Mouse (Mus musculus) megakaryocyte, embryonic 14.5 days (primary cell): ENCODE data around the gene Mob4. TPM values are rescaled to one million over a fixed set of nuclear protein-coding genes. Genes with fewer than 3 reads are reported as not detected.

ENCODE experiments used
- H3K27me3 ChIP-seq: replicated peaks from 2 replicates; pipeline ENCODE3; 2012; ENCODE audit warnings: inconsistent platforms
- H3K36me3 ChIP-seq: replicated peaks from 2 replicates; pipeline ENCODE3; 2012; ENCODE audit warnings: low read length, inconsistent platforms, mixed read lengths
- H3K4me1 ChIP-seq: 2 replicates; pipeline ENCODE4 v1.6.1; 2012; ENCODE audit warnings: inconsistent platforms
- H3K4me3 ChIP-seq: replicated peaks from 2 replicates; pipeline ENCODE3; 2012; ENCODE audit warnings: moderate library complexity, mild to moderate bottlenecking, inconsistent platforms
- H3K9me3 ChIP-seq: 2 replicates; pipeline ENCODE4 v1.6.1; 2012; ENCODE audit warnings: inconsistent platforms
- FLI1 ChIP-seq: IDR thresholded peaks from 2 replicates; pipeline ENCODE4 v1.6.1; 2012; ENCODE audit warnings: low read length, inconsistent platforms, mixed read lengths
- GATA1 ChIP-seq: IDR thresholded peaks from 3 replicates; pipeline ENCODE4 v1.6.1; 2012; ENCODE audit warnings: mixed read lengths, low read length, inconsistent platforms, borderline replicate concordance
- polyA plus RNA-seq: library from polyadenylated mRNA; stranded (reverse); fragments of >175 nt; gene quantifications from 2 replicates; pipeline ENCODE4 v1.2.3, GENCODE M21; 2012; ENCODE audit warnings: low replicate concordance; ENCODE audit not compliant: insufficient read depth

The Mob4 gene
- polyA plus RNA-seq, 1 experiment = 7.0 TPM

DNA sequence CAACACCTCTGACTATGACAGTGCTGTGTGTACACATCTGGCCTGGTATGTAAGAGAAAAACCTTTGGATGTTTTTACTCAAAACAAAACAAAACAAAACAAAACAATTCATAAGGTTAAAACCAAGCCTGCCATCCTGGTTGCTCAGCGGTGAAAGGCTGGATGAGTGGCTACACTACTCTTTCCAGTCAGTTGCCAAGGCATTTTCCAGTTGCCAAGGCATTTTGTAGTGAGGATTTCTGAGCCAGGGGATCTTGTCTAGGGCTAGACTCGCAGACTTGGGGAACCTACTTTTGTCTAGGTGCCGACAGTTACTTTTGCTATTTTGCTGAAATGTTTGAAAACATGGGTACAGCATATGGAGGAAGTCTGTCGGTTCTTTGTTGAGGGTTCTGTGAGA is 64.0 kb downstream of the Mob4 start:
- Histone ChIP-seq H3K4me1 (peaks cover 12% of the 10 kb centered on the region), H3K36me3 (no peaks in the 10 kb centered on the region), H3K27me3 (peaks cover 2% of the 10 kb centered on the region), H3K9me3 (no peaks in the 10 kb centered on the region), H3K4me3 (no peak overlapping the region)
- TF ChIP-seq GATA1 (no peak), FLI1 (no peak)

DNA sequence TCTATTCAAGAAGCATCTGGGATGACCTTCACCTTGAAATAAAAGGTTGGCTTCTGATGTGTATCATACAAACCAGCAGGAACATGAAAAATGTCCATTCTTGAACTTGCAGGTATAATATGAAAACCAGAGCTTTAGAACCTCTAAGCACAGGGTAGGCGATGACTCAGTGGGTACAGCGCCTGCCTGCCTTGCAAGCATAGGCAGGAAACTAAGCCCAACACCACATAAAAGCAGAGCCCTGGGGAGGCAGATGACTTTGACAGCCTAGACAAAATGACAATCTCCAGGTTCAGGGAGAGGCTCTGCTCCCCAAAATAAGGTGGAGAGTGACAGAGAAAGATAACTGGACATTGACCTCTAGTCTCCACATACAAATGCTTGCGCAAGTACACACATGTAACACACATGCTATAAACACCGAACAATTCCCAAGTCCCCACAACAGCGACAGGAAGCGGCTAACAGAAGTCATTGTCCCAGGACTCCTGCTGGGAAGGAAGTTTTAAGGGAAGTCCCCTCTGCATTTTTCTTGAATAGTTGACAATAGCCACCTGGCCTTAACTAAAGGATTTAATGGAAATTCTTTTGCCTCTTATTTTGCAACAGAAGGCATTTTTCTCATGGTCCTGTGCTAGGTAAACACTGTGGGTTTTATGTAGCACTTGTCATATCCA is 65.4 kb downstream of the Mob4 start:
- Histone ChIP-seq H3K9me3 (no peaks in the 10 kb centered on the region), H3K36me3 (no peaks in the 10 kb centered on the region), H3K27me3 (peaks cover 3% of the 10 kb centered on the region), H3K4me3 (no peak overlapping the region), H3K4me1 (peaks cover 12% of the 10 kb centered on the region)
- TF ChIP-seq GATA1 = no peak
- TF ChIP-seq FLI1 = no peak

DNA sequence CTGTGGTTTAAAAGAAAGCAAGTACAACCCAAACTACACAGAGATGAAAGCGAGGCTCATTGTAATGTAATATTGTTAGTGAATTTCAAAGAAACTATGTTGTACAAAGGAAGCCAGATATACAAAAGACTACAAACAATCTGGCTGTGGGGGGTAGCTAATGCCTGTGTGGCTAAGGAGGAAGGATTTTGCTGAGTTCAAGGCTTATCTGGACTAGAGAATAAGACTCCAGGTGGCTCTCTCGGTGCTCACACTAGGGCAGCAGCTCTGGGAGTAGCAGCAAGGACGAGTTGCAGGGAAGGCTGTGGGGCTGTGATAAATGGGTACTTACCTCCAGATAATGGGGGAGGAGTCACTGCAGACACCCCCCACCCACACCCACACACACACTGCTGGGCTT is 67.7 kb downstream of the Mob4 start:
- H3K9me3 ChIP-seq = no peaks in the 10 kb centered on the region
- H3K27me3 ChIP-seq = peaks cover 3% of the 10 kb centered on the region
- H3K4me1 ChIP-seq = peaks cover 9% of the 10 kb centered on the region
- no peak for TF ChIP-seq FLI1
- TF ChIP-seq GATA1 = no peak
- H3K4me3 ChIP-seq = no peak overlapping the region
- H3K36me3 ChIP-seq = no peaks in the 10 kb centered on the region

DNA sequence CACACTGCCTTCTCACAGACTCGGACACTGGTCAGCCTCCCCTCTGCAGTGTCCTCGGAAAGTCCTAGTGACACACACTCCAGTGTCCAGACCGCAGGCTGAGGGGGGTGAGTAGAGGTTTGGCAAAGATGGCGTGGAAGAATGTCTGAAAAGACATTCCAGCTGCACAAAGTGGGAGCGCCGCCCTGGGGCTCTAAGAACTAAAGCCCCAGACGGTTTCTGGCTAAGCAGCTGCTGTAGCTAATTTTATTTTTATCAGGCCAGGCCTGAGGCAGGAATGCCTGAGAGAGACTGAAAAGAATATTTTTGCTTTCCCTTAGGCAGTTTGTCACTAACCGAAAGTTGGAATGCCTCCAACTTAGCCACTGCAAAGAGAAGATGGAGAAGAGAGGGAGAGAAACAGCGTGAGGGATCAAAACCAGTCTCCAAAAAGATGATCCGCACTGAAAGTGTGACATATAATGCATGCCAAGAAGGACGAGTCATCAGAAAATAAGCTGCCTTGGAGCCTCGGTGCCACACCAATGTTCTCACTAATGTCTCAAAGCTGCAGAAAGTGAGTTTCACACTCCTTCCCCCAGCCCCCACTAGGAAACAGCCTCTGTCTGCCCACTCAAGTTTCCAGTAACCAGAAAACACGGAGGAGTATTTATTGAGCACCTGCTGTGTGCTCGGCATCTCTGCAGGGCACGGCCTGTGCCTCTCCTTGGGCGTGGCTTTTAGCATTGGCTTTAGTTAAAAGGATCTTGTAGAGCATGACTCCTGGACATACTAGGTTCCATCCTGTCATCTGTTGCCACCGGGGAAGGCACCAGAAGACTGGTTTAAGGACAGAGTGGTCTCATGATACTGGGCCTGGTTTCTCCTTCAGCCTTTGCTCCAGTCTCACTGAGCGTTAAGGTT is 71.1 kb downstream of the Mob4 start:
- Histone ChIP-seq H3K9me3 (no peaks in the 10 kb centered on the region), H3K4me1 (peaks cover 4% of the 10 kb centered on the region), H3K4me3 (no peak overlapping the region), H3K36me3 (no peaks in the 10 kb centered on the region), H3K27me3 (peaks cover 2% of the 10 kb centered on the region)
- no peak for TF ChIP-seq FLI1
- TF ChIP-seq GATA1 = no peak

Other genes with a start within 250 kb of the Mob4 start
- gene Ankrd44, start 204.8 kb upstream of the Mob4 start, polyA plus RNA-seq = 0.55 TPM in 1 of 2 replicates, not detected in the other
- 0.52 and 5.0 TPM in 2 replicates for gene Sf3b1, start 103.8 kb upstream of the Mob4 start, polyA plus RNA-seq
- 0.99 and 9.1 TPM in 2 replicates for gene Coq10b, start 78.5 kb upstream of the Mob4 start, polyA plus RNA-seq
- gene Hspe1, start 43.1 kb upstream of the Mob4 start, polyA plus RNA-seq = 21.9 and 66.1 TPM in 2 replicates
- gene Hspd1, start 43.0 kb upstream of the Mob4 start, polyA plus RNA-seq = 11.8 and 31.5 TPM in 2 replicates
- not detected in 2 replicates for gene Rftn2, start 95.6 kb downstream of the Mob4 start, polyA plus RNA-seq
- 0.58 and 2.5 TPM in 2 replicates for gene Mars2, start 105.9 kb downstream of the Mob4 start, polyA plus RNA-seq
- gene Boll, start 232.2 kb downstream of the Mob4 start, polyA plus RNA-seq = not detected in 2 replicates